Mouse (Mus musculus) limb, embryonic 11.5 days (tissue): Measurements from ENCODE around the gene 1700102P08Rik. TPM values are rescaled to one million over a fixed set of nuclear protein-coding genes. Genes with fewer than 3 reads are reported as not detected.

Experiments
- ATAC-seq: fragments of 200-750 bp; cut with Nextera tagmentation; 2 replicates; pipeline ENCODE4 v1.8.0; 2017; ENCODE audit warnings: low read depth; ENCODE audit not compliant: insufficient number of reproducible peaks, low FRiP score, low TSS enrichment
- DNase-seq: peaks from one replicate; pipeline ENCODE4 v3.0.0-alpha.2; 2015; ENCODE audit warnings: low spot score
- H3K27ac ChIP-seq: fragments of 300-500 bp; sonication (generic); replicated peaks from 2 replicates; pipeline ENCODE4 v1.5.1; 2014; ENCODE audit warnings: low read depth, mild to moderate bottlenecking, low read length
- H3K27me3 ChIP-seq: fragments of 300-500 bp; sonication (generic); 2 replicates; pipeline ENCODE4 v1.6.1; 2014; ENCODE audit warnings: mild to moderate bottlenecking, low read length, mixed read lengths; ENCODE audit not compliant: control insufficient read depth, insufficient read depth
- H3K36me3 ChIP-seq: fragments of 300-500 bp; sonication (generic); 2 replicates; pipeline ENCODE4 v1.6.1; 2014; ENCODE audit warnings: mild to moderate bottlenecking, low read length, moderate library complexity, mixed read lengths; ENCODE audit not compliant: control insufficient read depth, insufficient read depth
- H3K4me1 ChIP-seq: fragments of 300-500 bp; sonication (generic); 2 replicates; pipeline ENCODE4 v1.6.1; 2014; ENCODE audit warnings: low read length, mixed read lengths; ENCODE audit not compliant: control insufficient read depth, insufficient read depth
- H3K4me2 ChIP-seq: fragments of 300-500 bp; sonication (generic); 2 replicates; pipeline ENCODE4 v1.6.1; 2014; ENCODE audit warnings: low read depth, mild to moderate bottlenecking, moderate library complexity; ENCODE audit not compliant: severe bottlenecking
- H3K4me3 ChIP-seq: fragments of 300-500 bp; sonication (generic); 2 replicates; pipeline ENCODE4 v1.5.1; 2014; ENCODE audit warnings: low read depth, low read length
- H3K9ac ChIP-seq: fragments of 300-500 bp; sonication (generic); 2 replicates; pipeline ENCODE4 v1.6.1; 2014; ENCODE audit warnings: mild to moderate bottlenecking, low read length
- H3K9me3 ChIP-seq: fragments of 300-500 bp; sonication (generic); 2 replicates; pipeline ENCODE4 v1.6.1; 2016; ENCODE audit warnings: low read length; ENCODE audit not compliant: control insufficient read depth
- WGBS: fragments of 180-500 bp; shearing (Covaris S2); extraction: QIAGEN DNeasy Blood & Tissue Kit; methylation state at CpG from one replicate; pipeline ENCODE4 v1.1.7; 2014; 5-methylcytosine and 5-hydroxymethylcytosine counted together
- polyA plus RNA-seq: library from polyadenylated mRNA; unstranded; fragments of >200 nt; fragmentation: Nextera tagmentation; extraction: Ambion mirVana; gene quantifications from 2 replicates; pipeline ENCODE4 v1.2.1, GENCODE M21; 2014

1700102P08Rik gene
- polyA plus RNA-seq: 0.57 and 0.87 TPM in 2 replicates

- DNase-seq (no peak), ATAC-seq (no peak)
- Histone ChIP-seq H3K27me3 (no peaks in the 10 kb centered on the region), H3K9ac (no peak within 1 kb of the TSS), H3K27ac (no peak within 1 kb of the TSS), H3K36me3 (peaks cover 20% of the 10 kb centered on the region), H3K9me3 (no peaks in the 10 kb centered on the region), H3K4me1 (no peaks in the 10 kb centered on the region), H3K4me2 (no peak within 1 kb of the TSS), H3K4me3 (no peak within 1 kb of the TSS)
- WGBS: 71% methylated on average over 18 of the region's 18 CpGs
These were observed at the start of gene 1700102P08Rik for GRCm38 (mm10) chr9:108392676-108393075. Gene 1700102P08Rik, plus strand, starts transcription at chr9:108392805.

- DNase-seq (no peak), ATAC-seq (no peak)
- H3K4me3 ChIP-seq: no peak overlapping the region
- no peak overlapping the region for H3K27ac ChIP-seq
- H3K27me3 ChIP-seq: no peaks in the 10 kb centered on the region
- no peak overlapping the region for H3K4me2 ChIP-seq
- H3K4me1 ChIP-seq: no peaks in the 10 kb centered on the region
- H3K9ac ChIP-seq: no peak overlapping the region
- no peaks in the 10 kb centered on the region for H3K36me3 ChIP-seq
- H3K9me3 ChIP-seq: no peaks in the 10 kb centered on the region
- 86% methylated on average over 3 of the region's 3 CpGs for WGBS
These were observed 49.3 kb upstream of the 1700102P08Rik start for GRCm38 (mm10) chr9:108343331-108343730.

GRCm38 (mm10) chr9:108343835-108344234 lies 48.8 kb upstream of the 1700102P08Rik start:
- Histone ChIP-seq H3K36me3 (no peaks in the 10 kb centered on the region), H3K27ac (no peak overlapping the region), H3K9ac (no peak overlapping the region), H3K4me3 (no peak overlapping the region), H3K4me2 (no peak overlapping the region), H3K4me1 (no peaks in the 10 kb centered on the region), H3K9me3 (no peaks in the 10 kb centered on the region), H3K27me3 (no peaks in the 10 kb centered on the region)
- DNase-seq: no peak
- no peak for ATAC-seq
- WGBS: 93% methylated on average over 1 of the region's 1 CpGs

- Histone ChIP-seq H3K4me2 (no peak overlapping the region), H3K27ac (no peak overlapping the region), H3K4me1 (no peaks in the 10 kb centered on the region), H3K9ac (no peak overlapping the region), H3K9me3 (no peaks in the 10 kb centered on the region), H3K27me3 (no peaks in the 10 kb centered on the region), H3K4me3 (no peak overlapping the region), H3K36me3 (no peaks in the 10 kb centered on the region)
- ATAC-seq (no peak), DNase-seq (no peak)
- 85% methylated on average over 4 of the region's 4 CpGs for WGBS
These were observed 48.1 kb upstream of the 1700102P08Rik start for GRCm38 (mm10) chr9:108344471-108344870.

- H3K36me3 ChIP-seq: peaks cover 13% of the 10 kb centered on the region
- H3K27me3 ChIP-seq: no peaks in the 10 kb centered on the region
- no peak for DNase-seq
- no peak for ATAC-seq
- H3K4me2 ChIP-seq: peak overlapping the region; percentile 89
- H3K27ac ChIP-seq: peak overlapping the region; percentile 94
- H3K9ac ChIP-seq: peak overlapping the region; percentile 91
- peak overlapping the region; percentile 86 for H3K4me3 ChIP-seq
- 8% methylated on average over 11 of the region's 11 CpGs for WGBS
- no peaks in the 10 kb centered on the region for H3K9me3 ChIP-seq
- no peaks in the 10 kb centered on the region for H3K4me1 ChIP-seq
These were observed 45.6 kb upstream of the 1700102P08Rik start for GRCm38 (mm10) chr9:108347024-108347423.

GRCm38 (mm10) chr9:108347540-108348289 lies 44.9 kb upstream of the 1700102P08Rik start, which contains the start of gene Usp4:
Gene Usp4, plus strand, starts transcription at chr9:108347853.
- no peaks in the 10 kb centered on the region for H3K4me1 ChIP-seq
- H3K27ac ChIP-seq: peak within 1 kb of the TSS; percentile 94
- ATAC-seq (peak; percentile 93), DNase-seq (peak; percentile 90)
- under 1% methylated on average over 74 of the region's 75 CpGs for WGBS
- no peaks in the 10 kb centered on the region for H3K27me3 ChIP-seq
- H3K36me3 ChIP-seq: peaks cover 19% of the 10 kb centered on the region
- H3K4me2 ChIP-seq: peak within 1 kb of the TSS; percentile 89
- peak within 1 kb of the TSS; percentile 91 for H3K9ac ChIP-seq
- no peaks in the 10 kb centered on the region for H3K9me3 ChIP-seq
- H3K4me3 ChIP-seq: peak within 1 kb of the TSS; percentile 86

- DNase-seq (no peak), ATAC-seq (no peak)
- no peaks in the 10 kb centered on the region for H3K4me1 ChIP-seq
- 7% methylated on average over 14 of the region's 14 CpGs for WGBS
- H3K27ac ChIP-seq: peak overlapping the region; percentile 15; the same call in 1 of the 2 replicates
- peak overlapping the region; percentile 86 for H3K4me3 ChIP-seq
- peaks cover 20% of the 10 kb centered on the region for H3K36me3 ChIP-seq
- H3K4me2 ChIP-seq: peak overlapping the region; percentile 89
- no peaks in the 10 kb centered on the region for H3K27me3 ChIP-seq
- H3K9ac ChIP-seq: peak overlapping the region; percentile 91
- H3K9me3 ChIP-seq: no peaks in the 10 kb centered on the region
These were observed 44.3 kb upstream of the 1700102P08Rik start for GRCm38 (mm10) chr9:108348290-108348680.

- no peak overlapping the region for H3K4me3 ChIP-seq
- H3K4me2 ChIP-seq: no peak overlapping the region
- no peak for DNase-seq
- H3K4me1 ChIP-seq: no peaks in the 10 kb centered on the region
- H3K9ac ChIP-seq: no peak overlapping the region
- no peak overlapping the region for H3K27ac ChIP-seq
- no peaks in the 10 kb centered on the region for H3K27me3 ChIP-seq
- WGBS: 94% methylated on average over 4 of the region's 4 CpGs
- no peak for ATAC-seq
- peaks cover 25% of the 10 kb centered on the region for H3K36me3 ChIP-seq
- H3K9me3 ChIP-seq: no peaks in the 10 kb centered on the region
These were observed 42.9 kb upstream of the 1700102P08Rik start for GRCm38 (mm10) chr9:108349727-108350126.
